Mouse (Mus musculus) testis, adult 2 months (tissue): Measurements from ENCODE around the gene Pdgfra.

Experiments used
- CTCF ChIP-seq: fragments of 200-500 bp; IDR thresholded peaks from 2 replicates; pipeline ENCODE4 v1.5.1; 2012; ENCODE audit warnings: low read depth, mild to moderate bottlenecking, inconsistent platforms, low read length, moderate library complexity; ENCODE audit not compliant: control insufficient read depth, insufficient read depth, insufficient replicate concordance
- POLR2A ChIP-seq: fragments of 200-500 bp; IDR thresholded peaks from 2 replicates; pipeline ENCODE4 v1.6.1; 2012; ENCODE audit warnings: low read depth, mild to moderate bottlenecking, inconsistent platforms, low read length, moderate library complexity; ENCODE audit not compliant: control insufficient read depth

DNA sequence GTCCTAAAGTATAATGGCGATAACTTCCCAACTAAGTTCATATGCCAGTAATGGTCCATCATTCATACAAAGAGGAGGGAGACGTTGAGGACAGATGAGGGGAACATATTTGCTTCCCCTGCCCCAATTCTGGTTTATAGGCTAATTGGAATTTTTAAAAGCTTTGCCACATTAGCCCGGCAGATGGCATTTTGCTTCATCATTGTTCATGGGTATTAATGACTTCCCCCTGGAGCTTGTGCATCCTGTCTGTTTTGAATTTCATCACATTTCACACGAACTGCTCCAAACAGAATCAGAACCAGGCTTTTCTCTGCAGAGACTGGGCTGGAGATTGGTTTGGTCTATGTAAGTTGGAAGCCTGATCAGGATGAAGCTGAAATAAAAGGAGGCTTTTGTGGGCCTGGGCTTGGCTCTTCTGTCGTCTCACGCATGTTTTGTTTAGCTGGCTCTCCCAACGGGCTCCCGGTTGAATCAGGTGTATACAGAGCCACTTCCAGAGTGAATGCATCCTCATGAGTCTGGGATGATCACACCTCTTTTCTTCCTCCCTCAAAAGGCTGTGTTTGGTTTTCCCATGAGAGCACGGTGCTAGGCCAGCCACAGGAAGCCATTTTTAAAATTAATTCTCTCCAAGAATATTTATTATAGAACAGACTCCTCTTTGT is 47.7 kb downstream of the Pdgfra start:
- no peak for TF ChIP-seq POLR2A
- no peak for TF ChIP-seq CTCF
